ENCODE assay signal across 18 mouse cellular contexts in genomic region chrX:100775405-100775804, GRCm38 (mm10). TPM values are rescaled to one million over a fixed set of nuclear protein-coding genes. Genes with fewer than 3 reads are reported as not detected.
"Had no signal": no experiment of that assay in that cellular context is flagged by ENCODE, and none has a peak within 500 bp of the region (broad histone marks: within the 10 kb centered on the region; RNA-seq: fewer than 3 reads in every experiment).

No protein-coding gene starts in this region.

- H3K4me3 ChIP-seq: left cerebral cortex, adult 2 months had no signal

- H3K36me3 ChIP-seq: intestine, embryonic 15.5 days; kidney, embryonic 15.5 days; liver, embryonic 13.5 days; lung, embryonic 15.5 days had no signal

- DNase-seq: kidney, adult 11 months; kidney, adult 8-10 months; kidney, postnatal 10 days; kidney, postnatal 36 days; layer of hippocampus, postnatal 36 days; liver, embryonic 13.5 days; midbrain, embryonic 14.5 days; retina, postnatal 1 day; right cerebral cortex, postnatal 25 days; spleen, adult 18-20 months; thymus, postnatal 25 days had no signal

- H3K4me1 ChIP-seq: intestine, embryonic 15.5 days had no signal

- H3K27me3 ChIP-seq: intestine, embryonic 15.5 days; liver, embryonic 13.5 days; lung, embryonic 15.5 days; neural tube, embryonic 13.5 days had no signal

- H3K27ac ChIP-seq: intestine, embryonic 15.5 days; left cerebral cortex, adult 2 months; liver, embryonic 13.5 days; neural tube, embryonic 13.5 days had no signal

- ATAC-seq: intestine, embryonic 15.5 days had no signal

- H3K9me3 ChIP-seq: intestine, embryonic 15.5 days; kidney, embryonic 15.5 days; liver, embryonic 13.5 days; lung, embryonic 15.5 days; neural tube, embryonic 13.5 days had no signal

RNA-seq across cellular contexts. Expression of gene Gdpd2, which starts 45.7 kb away (rescaled TPM):
- total RNA-seq: liver, adult 2 months; neutrophil, adult 5-6 weeks had no signal
- polyA plus RNA-seq: liver, adult 2 months had no signal
